Mouse (Mus musculus) common myeloid progenitor, adult 5-6 weeks (primary cell): ENCODE results near the gene Gins1. TPM values are rescaled to one million over a fixed set of nuclear protein-coding genes. Genes with fewer than 3 reads are reported as not detected.
"Not testable (repeated sequence)": the region's sequence is repeated elsewhere in the genome, so short reads cannot be mapped to it uniquely, and the experiment has no call there.

Source experiments
- ATAC-seq: replicated peaks from 2 replicates; pipeline ENCODE4 v1.8.0; 2016; ENCODE audit warnings: low read depth, mild to moderate bottlenecking, moderate TSS enrichment, inconsistent platforms; ENCODE audit not compliant: poor library complexity, severe bottlenecking
- total RNA-seq: library from RNA; stranded (forward); fragments of 200-1000, 187-1606 nt; gene quantifications from 2 replicates; pipeline ENCODE4 v1.2.3, GENCODE M21; 2017

Gene Gins1
- total RNA-seq, 1 experiment from 2014 or later, result 96.4 TPM

- ATAC-seq, result not testable (repeated sequence)
Observed at GRCm38 (mm10) chr2:150908881-150909280, 3.7 kb downstream of the Gins1 start.

DNA sequence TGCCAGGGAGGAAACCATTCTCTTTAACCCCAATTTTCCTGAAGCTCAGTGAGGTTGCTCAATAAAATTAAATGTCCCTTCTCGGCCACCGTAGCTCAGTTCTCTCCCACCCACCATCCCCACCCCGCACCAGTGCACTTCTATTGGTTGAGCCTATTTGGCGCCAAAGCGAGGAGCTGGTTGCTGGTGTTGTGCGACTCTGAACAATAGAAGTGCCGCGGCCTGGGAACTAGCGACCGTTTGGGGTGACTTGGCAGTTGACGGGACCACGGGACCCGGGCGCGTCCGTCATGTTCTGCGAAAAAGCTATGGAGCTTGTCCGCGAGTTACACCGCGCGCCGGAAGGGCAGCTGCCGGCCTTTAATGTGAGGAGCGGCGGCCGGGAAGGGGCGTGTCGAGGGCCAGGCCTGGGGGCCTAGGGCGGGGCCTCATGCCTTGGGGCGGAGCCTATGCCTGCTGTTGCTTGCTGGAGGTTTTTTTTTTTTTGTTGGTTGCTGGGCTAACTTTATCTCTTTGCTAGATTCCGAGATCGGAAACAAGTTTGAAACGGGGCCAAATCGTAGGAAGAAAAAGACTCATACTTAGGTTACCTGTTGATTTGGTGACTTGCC, 4.3 kb downstream of the Gins1 start:
- ATAC-seq, result peak; percentile 87

- ATAC-seq, result no peak
Observed at GRCm38 (mm10) chr2:150910295-150910881, 5.2 kb downstream of the Gins1 start.

GRCm38 (mm10) chr2:150914781-150915515, 9.7 kb downstream of the Gins1 start:
- ATAC-seq, result no peak; the same call in 1 of the 2 replicates

- no peak for ATAC-seq
Observed at GRCm38 (mm10) chr2:150915786-150916185, 10.6 kb downstream of the Gins1 start.

DNA sequence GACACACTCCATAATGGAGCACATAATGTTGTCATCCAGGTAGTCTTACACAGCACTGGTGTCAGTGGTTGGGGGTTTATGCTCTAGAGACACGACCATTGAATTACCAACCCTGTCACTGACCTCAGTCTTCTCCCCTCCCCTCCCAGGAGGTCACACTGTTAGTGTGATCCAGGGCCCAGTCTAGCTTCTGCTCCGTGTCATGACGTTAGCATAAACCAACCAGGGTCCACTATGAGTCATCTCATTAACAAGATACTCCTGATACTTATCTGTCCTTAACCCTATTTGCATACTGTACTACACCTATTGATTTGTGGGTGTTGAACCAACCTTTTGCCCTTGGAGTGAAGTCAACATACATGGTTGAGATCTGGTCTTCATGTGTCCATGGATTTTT, 13.5 kb downstream of the Gins1 start:
- ATAC-seq, result no peak

DNA sequence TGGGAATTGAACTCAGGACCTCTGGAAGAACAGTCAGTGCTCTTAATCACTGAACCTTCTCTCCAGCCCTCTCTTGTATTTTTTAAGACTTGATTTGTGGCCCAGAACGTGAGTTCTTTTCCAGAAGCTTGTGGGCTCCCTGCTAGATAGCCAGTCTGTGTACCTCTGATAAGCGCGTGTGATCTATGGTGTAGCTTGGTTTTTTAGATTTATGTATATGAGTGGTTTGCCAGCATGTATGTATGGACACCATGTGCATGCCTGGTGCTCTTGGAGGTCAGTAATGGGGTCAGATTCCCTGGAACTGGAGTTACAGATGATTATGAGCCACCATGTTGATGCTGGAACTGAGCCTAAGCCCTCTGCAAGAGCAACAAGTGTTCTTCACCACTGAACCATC, 15.3 kb downstream of the Gins1 start:
- no peak for ATAC-seq

- ATAC-seq, result peak; percentile 88
Observed at GRCm38 (mm10) chr2:150921697-150922096, 16.5 kb downstream of the Gins1 start.

DNA sequence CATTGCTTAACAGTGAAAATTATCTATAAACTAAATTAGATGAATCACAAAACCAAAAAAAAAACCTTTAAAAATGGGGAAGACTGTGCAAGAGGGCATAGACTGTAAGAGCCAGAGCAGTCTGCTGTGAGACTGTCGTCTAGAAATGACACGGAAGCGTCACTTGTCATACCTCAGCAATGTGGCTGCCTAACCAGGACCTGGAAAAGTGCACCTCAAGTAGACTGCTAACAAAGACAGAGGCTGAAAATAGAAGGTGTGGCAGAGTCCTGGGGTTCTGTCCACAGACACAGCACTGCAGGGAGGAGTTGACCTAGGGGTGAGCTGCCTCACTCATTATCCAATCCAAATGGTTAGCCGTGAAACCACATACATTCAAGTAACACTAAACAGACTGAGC, 17.0 kb downstream of the Gins1 start:
- 0 out of 2 replicates have a peak, but pooled peaks have one; percentile 17 for ATAC-seq

GRCm38 (mm10) chr2:150923026-150923425, 17.8 kb downstream of the Gins1 start:
- ATAC-seq, result no peak

GRCm38 (mm10) chr2:150923505-150923904, 18.3 kb downstream of the Gins1 start:
- ATAC-seq, result no peak

- ATAC-seq, result no peak
Observed at GRCm38 (mm10) chr2:150927038-150927720, 22.0 kb downstream of the Gins1 start.

GRCm38 (mm10) chr2:150929156-150929555, 24.0 kb downstream of the Gins1 start:
- no peak for ATAC-seq

DNA sequence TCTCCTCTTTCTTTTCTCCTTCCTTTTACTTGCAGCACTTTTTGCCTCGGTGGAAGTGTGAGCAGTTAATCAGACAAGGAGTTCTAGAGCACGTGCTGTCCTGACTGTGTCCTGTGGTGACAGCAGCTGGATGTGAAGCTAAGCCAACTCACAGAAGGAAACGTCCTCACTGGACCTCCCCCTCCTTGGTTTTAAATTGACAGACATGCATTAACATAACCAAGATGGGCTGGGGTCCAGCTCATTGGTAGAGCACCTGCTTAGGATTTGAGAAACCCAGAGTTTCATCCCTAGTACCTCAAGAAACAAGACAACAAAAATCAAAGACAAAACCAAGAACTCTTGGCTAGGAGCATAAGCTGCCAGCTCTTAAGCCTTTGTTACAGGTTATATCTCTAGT, 25.6 kb downstream of the Gins1 start:
- ATAC-seq, result no peak

GRCm38 (mm10) chr2:150933482-150933881, 28.3 kb downstream of the Gins1 start:
- no peak for ATAC-seq

- ATAC-seq, result no peak
Observed at GRCm38 (mm10) chr2:150934659-150935058, 29.5 kb downstream of the Gins1 start.

GRCm38 (mm10) chr2:150944017-150944416, 38.8 kb downstream of the Gins1 start:
- no peak for ATAC-seq

DNA sequence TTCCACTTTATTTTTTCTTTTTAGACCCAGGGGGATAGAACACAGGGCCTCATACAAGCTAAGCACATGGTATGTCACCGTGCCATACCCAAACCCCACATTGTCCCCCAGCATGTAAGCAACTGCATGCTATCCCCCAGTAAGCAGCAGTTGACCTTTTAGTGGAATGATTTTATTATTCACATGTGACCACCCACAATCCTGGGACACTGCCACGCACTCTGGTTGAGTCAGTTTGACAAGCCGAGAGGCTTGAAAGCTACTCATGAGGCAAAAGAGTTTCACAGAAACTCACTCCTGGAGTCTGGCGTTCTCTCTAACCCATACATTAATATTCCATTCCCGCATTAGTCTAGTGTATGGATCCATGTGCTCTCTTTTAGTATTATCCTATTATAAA, 42.1 kb downstream of the Gins1 start:
- ATAC-seq, result not testable (repeated sequence)

DNA sequence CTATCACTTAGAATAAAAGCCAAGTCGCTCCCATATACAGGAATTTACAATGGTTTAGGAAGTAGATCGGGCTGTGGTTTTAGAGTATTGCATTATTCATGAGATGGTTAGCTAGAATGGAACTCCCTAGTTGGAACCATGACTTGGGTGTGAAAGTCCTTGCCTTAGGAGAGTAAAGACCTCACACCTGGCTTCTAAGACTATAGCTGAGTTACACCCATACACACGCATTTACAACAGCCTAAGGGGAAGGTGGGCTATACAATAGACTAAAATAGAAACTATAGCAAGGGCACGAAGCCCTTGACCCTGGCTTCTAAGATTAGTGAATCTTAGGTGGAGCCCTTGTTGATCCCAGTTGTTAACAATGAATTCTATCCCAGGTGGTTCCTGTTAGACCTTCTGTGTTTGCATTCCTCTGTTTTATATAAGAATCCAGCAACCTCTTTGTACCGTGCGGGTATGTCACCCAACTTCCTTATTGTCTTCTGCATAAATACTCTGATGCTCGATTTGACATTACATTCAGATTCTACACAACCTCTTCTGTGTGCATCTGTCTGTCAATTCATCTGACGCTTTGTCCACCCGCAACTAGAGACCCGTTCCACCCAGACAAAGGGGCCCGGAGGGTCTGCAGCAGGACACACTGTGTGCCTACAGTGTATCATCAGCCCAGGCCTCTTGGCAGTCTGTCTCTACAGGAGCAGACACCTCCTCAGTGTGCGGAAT, 42.8 kb downstream of the Gins1 start:
- ATAC-seq, result not testable (repeated sequence)

DNA sequence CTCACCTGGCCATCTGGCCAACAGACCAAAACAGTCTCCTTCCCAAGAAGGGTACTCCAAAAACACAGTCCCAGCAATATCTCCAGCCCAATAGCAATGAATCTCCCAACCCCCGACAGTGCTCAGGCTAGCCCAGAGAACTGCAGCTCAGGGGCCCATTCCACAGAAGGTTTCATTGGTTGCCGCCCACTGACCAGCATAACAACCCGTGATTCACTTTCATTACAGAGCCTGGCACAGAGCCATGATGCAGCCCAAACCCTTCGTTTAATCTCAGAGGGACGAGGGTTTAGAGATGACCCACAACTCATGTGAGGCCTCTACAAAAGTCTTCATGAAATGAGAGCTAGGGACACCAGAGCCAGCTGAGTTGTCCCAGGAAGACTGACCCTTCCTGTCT, 43.6 kb downstream of the Gins1 start:
- no peak for ATAC-seq
